Mouse (Mus musculus) cerebellum, adult 2 months (tissue): ENCODE results near the gene Smok3c. TPM values are rescaled to one million over a fixed set of nuclear protein-coding genes. Genes with fewer than 3 reads are reported as not detected.
"Not testable (repeated sequence)": the region's sequence is repeated elsewhere in the genome, so short reads cannot be mapped to it uniquely, and the experiment has no call there.

ENCODE experiments used
- DNase-seq, 2 experiments: peaks; one replicate each; pipeline ENCODE4 v3.0.0; 2021
- H3K27ac ChIP-seq: fragments of 200-500 bp; 2 replicates; pipeline ENCODE4 v1.5.1; 2012; ENCODE audit warnings: low read length, control low read depth, inconsistent platforms; ENCODE audit not compliant: insufficient read depth
- H3K27me3 ChIP-seq: fragments of 200-500 bp; 2 replicates; pipeline ENCODE4 v1.6.1; 2012; ENCODE audit warnings: inconsistent platforms, mild to moderate bottlenecking, low read length, moderate library complexity; ENCODE audit not compliant: control insufficient read depth, insufficient read depth
- H3K4me1 ChIP-seq: fragments of 200-500 bp; 2 replicates; pipeline ENCODE4 v1.6.1; 2011; ENCODE audit warnings: low read length; ENCODE audit not compliant: control insufficient read depth, insufficient read depth
- H3K4me3 ChIP-seq: fragments of 200-500 bp; replicated peaks from 2 replicates; pipeline ENCODE3; 2011; ENCODE audit warnings: mild to moderate bottlenecking, low read depth, low read length, control low read depth; ENCODE audit not compliant: insufficient read depth
- CTCF ChIP-seq: fragments of 200-500 bp; IDR thresholded peaks from 2 replicates; pipeline ENCODE4 v1.5.1; 2011; ENCODE audit warnings: low read depth, mild to moderate bottlenecking, control low read depth, low read length, moderate library complexity, borderline replicate concordance; ENCODE audit not compliant: insufficient read depth
- POLR2A ChIP-seq: fragments of 200-500 bp; IDR thresholded peaks from 2 replicates; pipeline ENCODE4 v1.6.1; 2011; ENCODE audit warnings: low read length, control low read depth, borderline replicate concordance; ENCODE audit not compliant: insufficient read depth
- WGBS: fragments of 180-500 bp; shearing (Covaris S2); methylation state at CpG from one replicate; pipeline ENCODE4 v1.1.7; 2018; 5-methylcytosine and 5-hydroxymethylcytosine counted together
- polyA plus RNA-seq: library from polyadenylated mRNA; depleted of rRNA; stranded (reverse); fragments of >200 nt; gene quantifications from 2 replicates; pipeline ENCODE4 v1.2.3, GENCODE M21; 2012

Gene Smok3c
- polyA plus RNA-seq, 1 experiment, result not detected

GRCm38 (mm10) chr5:138086842-138087241, 33.8 kb downstream of the Smok3c start:
- Histone ChIP-seq H3K4me3 (no peak overlapping the region), H3K27me3 (no peaks in the 10 kb centered on the region), H3K4me1 (peaks cover 5% of the 10 kb centered on the region), H3K27ac (no peak overlapping the region)
- DNase-seq, result no peak
- 53% methylated on average over 3 of the region's 3 CpGs for WGBS
- TF ChIP-seq CTCF (no peak), POLR2A (no peak)

DNA sequence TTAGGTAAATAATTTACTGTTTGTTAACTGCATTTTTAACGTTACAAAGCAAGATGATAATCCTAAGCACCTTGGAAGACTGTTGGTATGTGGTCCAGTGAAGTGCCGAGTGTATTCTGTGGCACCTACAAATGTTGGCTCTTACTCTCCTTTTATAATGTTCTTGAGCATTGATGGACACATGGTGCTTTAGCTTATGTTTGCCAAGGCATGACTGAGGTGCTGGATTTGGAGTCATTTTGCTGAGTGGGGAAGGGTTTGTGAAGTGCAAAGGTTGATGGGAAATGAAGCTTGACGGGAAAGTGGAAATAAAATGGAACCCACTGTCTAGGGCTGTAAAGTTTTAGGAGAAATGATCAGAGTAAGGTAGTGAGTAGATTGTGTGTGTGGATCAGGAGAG, 35.4 kb downstream of the Smok3c start:
- WGBS, result 56% methylated on average over 3 of the region's 3 CpGs
- Histone ChIP-seq H3K27me3 (no peaks in the 10 kb centered on the region), H3K4me3 (no peak overlapping the region), H3K27ac (no peak overlapping the region), H3K4me1 (peaks cover 5% of the 10 kb centered on the region)
- no peak for TF ChIP-seq CTCF
- TF ChIP-seq POLR2A, result no peak
- no peak for DNase-seq

GRCm38 (mm10) chr5:138089108-138089551, 36.1 kb downstream of the Smok3c start:
- Histone ChIP-seq H3K27ac (no peak overlapping the region), H3K27me3 (no peaks in the 10 kb centered on the region), H3K4me3 (no peak overlapping the region), H3K4me1 (peaks cover 5% of the 10 kb centered on the region)
- no peak for TF ChIP-seq POLR2A
- no peak for TF ChIP-seq CTCF
- DNase-seq, result no peak
- WGBS, result 86% methylated on average over 6 of the region's 6 CpGs

DNA sequence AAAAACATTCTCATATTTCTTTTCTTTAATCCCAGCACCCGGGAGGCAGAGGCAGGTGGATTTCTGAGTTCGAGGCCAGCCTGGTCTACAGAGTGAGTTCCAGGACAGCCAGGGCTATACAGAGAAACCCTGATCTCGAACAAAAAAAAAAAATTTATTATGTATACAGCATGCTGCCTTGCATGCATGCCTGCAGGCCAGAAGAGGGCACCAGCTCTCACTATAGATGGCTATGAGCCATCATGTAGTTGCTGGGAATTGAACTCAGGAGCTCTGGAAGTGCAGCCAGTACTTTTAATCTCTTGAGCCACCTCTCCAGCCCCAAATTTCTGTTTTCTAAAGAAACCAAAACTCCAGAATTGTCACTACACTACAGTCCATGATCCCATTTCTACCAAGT, 37.3 kb downstream of the Smok3c start:
- no peak for DNase-seq
- WGBS, result 70% methylated on average over 3 of the region's 3 CpGs
- Histone ChIP-seq H3K4me1 (peaks cover 3% of the 10 kb centered on the region), H3K27ac (no peak overlapping the region), H3K4me3 (no peak overlapping the region), H3K27me3 (no peaks in the 10 kb centered on the region)
- TF ChIP-seq POLR2A, result no peak
- peak; percentile 27; the same call in 1 of the 2 replicates for TF ChIP-seq CTCF

GRCm38 (mm10) chr5:138090737-138091136, 37.7 kb downstream of the Smok3c start:
- H3K4me3 ChIP-seq, result no peak overlapping the region

DNA sequence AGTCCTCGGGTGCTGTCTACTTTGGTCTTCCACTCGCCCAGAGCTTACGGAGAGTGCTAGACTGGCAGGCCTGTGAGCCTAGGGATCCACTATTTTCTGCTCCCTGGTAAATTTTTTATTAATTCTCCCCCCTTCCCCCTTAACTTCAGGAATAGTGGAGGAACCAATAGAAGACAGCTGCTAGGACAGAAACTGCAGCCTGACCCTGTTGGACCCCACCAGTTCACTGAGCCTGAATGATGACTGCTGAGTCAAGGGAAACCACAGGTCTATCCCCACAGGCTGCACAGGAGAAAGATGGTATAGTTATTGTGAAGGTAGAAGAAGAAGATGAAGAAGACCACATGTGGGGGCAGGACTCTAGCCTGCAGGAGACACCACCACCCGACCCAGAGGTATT, 39.8 kb downstream of the Smok3c start:
- WGBS, result 90% methylated on average over 4 of the region's 4 CpGs
- H3K27me3 ChIP-seq, result no peaks in the 10 kb centered on the region
- TF ChIP-seq POLR2A (no peak), CTCF (no peak)
- H3K4me1 ChIP-seq, result peaks cover 3% of the 10 kb centered on the region
- H3K27ac ChIP-seq, result no peak overlapping the region
- no peak for DNase-seq
- H3K4me3 ChIP-seq, result no peak overlapping the region

More at GRCm38 (mm10) chr5:138090737-138091136, 37.7 kb downstream of the Smok3c start:
- no peaks in the 10 kb centered on the region for H3K27me3 ChIP-seq
- no peak overlapping the region for H3K27ac ChIP-seq
- no peak for DNase-seq
- TF ChIP-seq CTCF (no peak), POLR2A (no peak)
- H3K4me1 ChIP-seq, result peaks cover 3% of the 10 kb centered on the region
- 89% methylated on average over 5 of the region's 5 CpGs for WGBS

DNA sequence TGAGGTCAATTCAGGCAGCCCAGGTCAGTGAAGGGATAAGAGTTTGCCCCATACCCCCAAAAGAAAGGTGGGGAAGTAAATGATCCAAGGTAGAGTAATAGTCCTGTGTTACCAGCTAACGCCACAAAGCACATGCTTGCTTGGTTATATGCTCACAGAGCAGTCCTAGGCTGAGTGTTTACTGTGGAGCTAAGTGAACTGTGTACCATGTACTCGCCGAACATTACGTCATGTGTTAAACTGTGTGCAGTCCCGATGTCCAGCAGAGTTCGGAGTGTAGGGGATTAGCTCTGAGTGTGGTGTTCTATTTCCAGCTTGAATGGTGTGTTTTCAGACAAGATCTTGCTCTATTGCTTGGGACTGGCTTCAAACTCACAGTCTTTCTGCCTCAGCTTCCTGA, 41.5 kb downstream of the Smok3c start:
- Histone ChIP-seq H3K27me3 (no peaks in the 10 kb centered on the region), H3K27ac (no peak overlapping the region), H3K4me3 (no peak overlapping the region), H3K4me1 (no peaks in the 10 kb centered on the region)
- no peak for TF ChIP-seq CTCF
- TF ChIP-seq POLR2A, result no peak
- DNase-seq, result no peak
- 94% methylated on average over 6 of the region's 6 CpGs for WGBS

DNA sequence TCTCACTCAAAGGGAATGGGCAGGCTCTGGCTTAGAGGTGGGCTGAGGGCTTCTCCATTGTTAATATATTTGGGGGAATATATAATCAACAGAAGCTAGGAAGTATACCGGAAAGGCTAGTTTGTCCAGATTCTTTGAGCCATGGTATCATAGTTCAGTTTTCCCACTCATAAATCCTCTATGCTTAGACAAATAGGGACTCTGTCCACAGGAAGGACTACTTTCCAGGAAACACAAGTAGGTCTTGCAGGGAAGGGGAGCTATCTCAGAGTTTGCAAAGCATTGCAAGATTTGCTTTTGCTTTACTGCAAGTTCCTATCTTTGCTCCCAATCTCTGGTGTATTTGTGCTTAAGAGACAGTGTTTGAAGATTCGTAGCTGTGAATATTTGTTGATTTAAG, 52.0 kb downstream of the Smok3c start:
- TF ChIP-seq CTCF (no peak), POLR2A (no peak)
- H3K27me3 ChIP-seq, result no peaks in the 10 kb centered on the region
- H3K27ac ChIP-seq, result no peak overlapping the region
- DNase-seq, result no peak
- no peak overlapping the region for H3K4me3 ChIP-seq
- whole genome bisulfite sequencing, result 92% methylated on average over 2 of the region's 2 CpGs
- no peaks in the 10 kb centered on the region for H3K4me1 ChIP-seq

- H3K4me1 ChIP-seq, result no peaks in the 10 kb centered on the region
- no peak overlapping the region for H3K27ac ChIP-seq
- TF ChIP-seq POLR2A (no peak), CTCF (no peak)
- no peak overlapping the region for H3K4me3 ChIP-seq
- no peaks in the 10 kb centered on the region for H3K27me3 ChIP-seq
- 61% methylated on average over 3 of the region's 3 CpGs for WGBS
- no peak for DNase-seq
These were observed 54.1 kb downstream of the Smok3c start for GRCm38 (mm10) chr5:138107130-138107529.

- DNase-seq, H3K4me3 ChIP-seq: not testable (repeated sequence)
- 60% methylated on average over 4 of the region's 4 CpGs for WGBS
These were observed 56.9 kb downstream of the Smok3c start for GRCm38 (mm10) chr5:138109847-138110396.

More at GRCm38 (mm10) chr5:138109847-138110396, 56.9 kb downstream of the Smok3c start:
- not testable (repeated sequence) for H3K27ac ChIP-seq, H3K4me1 ChIP-seq, H3K27me3 ChIP-seq
